ENCODE assay signal across 23 mouse cellular contexts in genomic region chr2:76639637-76640036, GRCm38 (mm10). TPM values are rescaled to one million over a fixed set of nuclear protein-coding genes. Genes with fewer than 3 reads are reported as not detected.
A peak's percentile ranks its signal among the peaks of the same experiment; 100 is the strongest.
DNase-seq lines count a peak whose midpoint lies in the region; ATAC-seq and TF ChIP-seq lines count a peak whose summit lies in the region.
"Had no signal": no experiment of that assay in that cellular context is flagged by ENCODE, and none has a peak within 500 bp of the region (broad histone marks: within the 10 kb centered on the region; RNA-seq: fewer than 3 reads in every experiment).

No protein-coding gene starts in this region.

- ATAC-seq in heart, embryonic 11.5 days (replicated peaks; ENCODE audit: insufficient number of reproducible peaks, low FRiP score, low TSS enrichment): no peak
- peak; percentile 65 for ATAC-seq in liver, postnatal 0 days
- ATAC-seq in liver, embryonic 11.5 days (replicated peaks; ENCODE audit: low FRiP score): no peak
- ATAC-seq: activated CD4-positive, CD25-positive, alpha-beta regulatory T cell, adult 4 months; CD4-positive, CD25-positive, alpha-beta regulatory T cell, adult 4 months; Patski had no signal

- H3K4me1 ChIP-seq in heart, embryonic 11.5 days (ENCODE audit: control insufficient read depth, insufficient read depth, low read length): peaks cover 7% of the 10 kb centered on the region
- H3K4me1 ChIP-seq in liver, adult 2 months (ENCODE audit: control insufficient read depth, insufficient read depth, low read length): no peaks in the 10 kb centered on the region
- H3K4me1 ChIP-seq in liver, postnatal 0 days (ENCODE audit: insufficient read depth): no peaks in the 10 kb centered on the region
- no peaks in the 10 kb centered on the region for H3K4me1 ChIP-seq in liver, embryonic 11.5 days (replicated peaks; ENCODE audit: control insufficient read depth, insufficient read depth, low read length)

- no peak overlapping the region for H3K4me2 ChIP-seq in heart, embryonic 11.5 days
- no peak overlapping the region for H3K4me2 ChIP-seq in liver, postnatal 0 days (ENCODE audit: low read depth, low read length)
- H3K4me2 ChIP-seq in liver, embryonic 11.5 days: no peak overlapping the region

- no peaks in the 10 kb centered on the region for H3K27me3 ChIP-seq in heart, embryonic 11.5 days (ENCODE audit: control insufficient read depth, insufficient read depth, low read length)
- H3K27me3 ChIP-seq in liver, adult 2 months (ENCODE audit: control insufficient read depth, insufficient read depth, low read length): no peaks in the 10 kb centered on the region
- no peaks in the 10 kb centered on the region for H3K27me3 ChIP-seq in liver, postnatal 0 days (ENCODE audit: insufficient read depth, low read length)
- H3K27me3 ChIP-seq in liver, embryonic 11.5 days (replicated peaks; ENCODE audit: control insufficient read depth, insufficient read depth, low read length): no peaks in the 10 kb centered on the region
- H3K27me3 ChIP-seq: CH12.LX, Patski had no signal

- H3K27ac ChIP-seq in heart, embryonic 11.5 days (ENCODE audit: low read depth, low read length): no peak overlapping the region
- H3K27ac ChIP-seq in liver, adult 2 months (replicated peaks; ENCODE audit: insufficient read depth, low read depth, low read length): no peak overlapping the region
- no peak overlapping the region for H3K27ac ChIP-seq in liver, postnatal 0 days (ENCODE audit: low read depth)
- H3K27ac ChIP-seq in liver, embryonic 11.5 days (ENCODE audit: low read depth, low read length): no peak overlapping the region

- no peak overlapping the region for H3K9ac ChIP-seq in heart, embryonic 11.5 days (ENCODE audit: low read depth, low read length)
- H3K9ac ChIP-seq in liver, adult 2 months (ENCODE audit: low read depth, low read length): no peak overlapping the region
- H3K9ac ChIP-seq in liver, postnatal 0 days (replicated peaks): no peak overlapping the region
- no peak overlapping the region for H3K9ac ChIP-seq in liver, embryonic 11.5 days (ENCODE audit: low read depth, low read length)

- no peaks in the 10 kb centered on the region for H3K9me3 ChIP-seq in heart, embryonic 11.5 days (replicated peaks; ENCODE audit: control insufficient read depth, low read length)
- H3K9me3 ChIP-seq in liver, postnatal 0 days (ENCODE audit: low read length): no peaks in the 10 kb centered on the region
- no peaks in the 10 kb centered on the region for H3K9me3 ChIP-seq in liver, embryonic 11.5 days (ENCODE audit: control insufficient read depth, low read length)
- H3K9me3 ChIP-seq: G1E had no signal

- no peak overlapping the region for H3K4me3 ChIP-seq in heart, embryonic 11.5 days (ENCODE audit: low read depth, low read length)
- no peak overlapping the region for H3K4me3 ChIP-seq in liver, adult 2 months (ENCODE audit: insufficient read depth, low read depth, low read length)
- no peak overlapping the region for H3K4me3 ChIP-seq in liver, postnatal 0 days (ENCODE audit: low read depth, low read length)
- H3K4me3 ChIP-seq in liver, embryonic 11.5 days (ENCODE audit: low read depth, low read length): no peak overlapping the region

- no peaks in the 10 kb centered on the region for H3K79me2 ChIP-seq in liver, adult 2 months (ENCODE audit: control insufficient read depth, insufficient read depth, low read length)

- WGBS in heart, embryonic 11.5 days (ENCODE audit: insufficient replicate concordance): 91% methylated on average over 2 of the region's 2 CpGs
- 58% methylated on average over 2 of the region's 2 CpGs for WGBS in liver, adult 2 months
- 74% methylated on average over 2 of the region's 2 CpGs for WGBS in liver, postnatal 0 days (ENCODE audit: insufficient replicate concordance)
- 92% methylated on average over 2 of the region's 2 CpGs for WGBS in liver, embryonic 11.5 days

- TF ChIP-seq CTCF in liver, adult 2 months (IDR thresholded peaks at IDR 0.05; ENCODE audit: low read depth, low read length): no peak
- no peak for TF ChIP-seq CTCF in liver, postnatal 0 days (IDR thresholded peaks at IDR 0.05; ENCODE audit: low read depth)

- TF ChIP-seq POLR2A in liver, adult 2 months (IDR thresholded peaks at IDR 0.05; ENCODE audit: extremely low read depth, insufficient read depth, low read length): no peak

- TF ChIP-seq EP300 in liver, postnatal 0 days (IDR thresholded peaks at IDR 0.05; ENCODE audit: low read depth): 0 out of 2 replicates have a peak, but pooled peaks have one; percentile 12

- peaks cover 23% of the 10 kb centered on the region for H3K36me3 ChIP-seq in heart, embryonic 11.5 days (ENCODE audit: control insufficient read depth, insufficient read depth, low read length)
- H3K36me3 ChIP-seq in liver, adult 2 months (ENCODE audit: control insufficient read depth, insufficient read depth, low read length): peaks cover 51% of the 10 kb centered on the region
- H3K36me3 ChIP-seq in liver, postnatal 0 days (replicated peaks; ENCODE audit: insufficient read depth, low read length): peaks cover 18% of the 10 kb centered on the region
- H3K36me3 ChIP-seq in liver, embryonic 11.5 days (ENCODE audit: control insufficient read depth, insufficient read depth, low read length): peaks cover 18% of the 10 kb centered on the region

- DNase-seq in heart, adult 11 months: peak; percentile 8
- DNase-seq in liver, adult 2 months (ENCODE audit: extremely low read depth, low read depth, low spot score): peak; percentile 55
- no peak for DNase-seq in liver
- DNase-seq in liver, postnatal 0 days: no peak
- DNase-seq in liver, embryonic 11.5 days (ENCODE audit: low spot score): no peak
- DNase-seq: adrenal gland, adult 2 months; adrenal gland, adult 8-10 months; adrenal gland, postnatal 10 days; adrenal gland, postnatal 14 days; adrenal gland, postnatal 25 days; adrenal gland, postnatal 36 days; B cell, adult 2 months; cerebellum, adult 11 months; cerebellum, adult 11-12 months; cerebellum, adult 18-20 months had no signal

RNA-seq across cellular contexts. Expression of gene Prkra, which starts 8.2 kb away (rescaled TPM):
- polyA plus RNA-seq in heart, embryonic 11.5 days (2014; fragmentation: Nextera tagmentation; extraction: Ambion mirVana): 41.1 and 42.0 TPM in 2 replicates
- 24.8 and 26.9 TPM in 2 replicates for total RNA-seq in liver, adult 2 months (2014; rRNA removed)
- 11.2 and 12.0 TPM in 2 replicates for polyA plus RNA-seq in liver, adult 2 months (2012; rRNA removed)
- polyA plus RNA-seq in liver, postnatal 0 days (2015; fragmentation: Nextera tagmentation; extraction: Ambion mirVana): 7.7 and 7.9 TPM in 2 replicates
- polyA plus RNA-seq in liver, embryonic 11.5 days (2014; fragmentation: Nextera tagmentation; extraction: Ambion mirVana): 26.7 and 30.3 TPM in 2 replicates

RNA-seq across cellular contexts. Expression of gene Pjvk, which starts 8.6 kb away (rescaled TPM):
- 0.19 TPM in 1 of 2 replicates, not detected in the other for polyA plus RNA-seq in heart, embryonic 11.5 days (2014; fragmentation: Nextera tagmentation; extraction: Ambion mirVana)
- total RNA-seq in liver, adult 2 months (2014; rRNA removed): not detected in 2 replicates
- polyA plus RNA-seq in liver, adult 2 months (2012; rRNA removed): not detected in 2 replicates
- polyA plus RNA-seq in liver, postnatal 0 days (2015; fragmentation: Nextera tagmentation; extraction: Ambion mirVana): not detected in 2 replicates
- 0.18 TPM in 1 of 2 replicates, not detected in the other for polyA plus RNA-seq in liver, embryonic 11.5 days (2014; fragmentation: Nextera tagmentation; extraction: Ambion mirVana)
- total RNA-seq: adrenal gland, adult 8-10 months; adrenal gland, postnatal 14 days; adrenal gland, postnatal 25 days; CH12.LX; ES-E14; MEL had no signal
- polyA plus RNA-seq: activated CD4-positive, CD25-positive, alpha-beta regulatory T cell, adult 4 months; adrenal gland, adult 2 months; CD4-positive, CD25-positive, alpha-beta regulatory T cell, adult 4 months; G1E had no signal

RNA-seq across cellular contexts. Expression of gene Fkbp7, which starts 33.3 kb away (rescaled TPM):
- polyA plus RNA-seq in heart, embryonic 11.5 days (2014; fragmentation: Nextera tagmentation; extraction: Ambion mirVana): 56.5 and 60.8 TPM in 2 replicates
- 4.4 and 9.5 TPM in 2 replicates for total RNA-seq in liver, adult 2 months (2014; rRNA removed)
- polyA plus RNA-seq in liver, adult 2 months (2012; rRNA removed): 0.71 and 1.1 TPM in 2 replicates
- 6.5 and 7.9 TPM in 2 replicates for polyA plus RNA-seq in liver, postnatal 0 days (2015; fragmentation: Nextera tagmentation; extraction: Ambion mirVana)
- polyA plus RNA-seq in liver, embryonic 11.5 days (2014; fragmentation: Nextera tagmentation; extraction: Ambion mirVana): 13.6 and 19.5 TPM in 2 replicates

RNA-seq across cellular contexts. Expression of gene Plekha3, which starts 35.4 kb away (rescaled TPM):
- 9.9 and 11.5 TPM in 2 replicates for polyA plus RNA-seq in heart, embryonic 11.5 days (2014; fragmentation: Nextera tagmentation; extraction: Ambion mirVana)
- total RNA-seq in liver, adult 2 months (2014; rRNA removed): 13.5 and 14.3 TPM in 2 replicates
- polyA plus RNA-seq in liver, adult 2 months (2012; rRNA removed): 7.4 and 9.3 TPM in 2 replicates
- 3.8 and 5.0 TPM in 2 replicates for polyA plus RNA-seq in liver, postnatal 0 days (2015; fragmentation: Nextera tagmentation; extraction: Ambion mirVana)
- 9.5 and 12.4 TPM in 2 replicates for polyA plus RNA-seq in liver, embryonic 11.5 days (2014; fragmentation: Nextera tagmentation; extraction: Ambion mirVana)

Comparison
In these comparisons a context has a peak if more than half of its experiments do, and no peak if none do; other contexts are left out.
1. DNase-seq: peak in heart, adult 11 months (single experiment) and liver, adult 2 months (single experiment); none in liver (single experiment), liver, postnatal 0 days (single experiment) and liver, embryonic 11.5 days (single experiment).